Mouse (Mus musculus): ENCODE measurements at regions not wholly inside any gene's neighbourhood (a gene's known extent, or its start where the extent isn't known, plus 50 kb on each side); places are given as distances from the start of the nearest gene placed in this dataset.
A peak's percentile ranks its signal among the peaks of the same experiment; 100 is the strongest.
"Not testable (repeated sequence)": the region's sequence is repeated elsewhere in the genome, so short reads cannot be mapped to it uniquely, and the experiment has no call there.

DNA sequence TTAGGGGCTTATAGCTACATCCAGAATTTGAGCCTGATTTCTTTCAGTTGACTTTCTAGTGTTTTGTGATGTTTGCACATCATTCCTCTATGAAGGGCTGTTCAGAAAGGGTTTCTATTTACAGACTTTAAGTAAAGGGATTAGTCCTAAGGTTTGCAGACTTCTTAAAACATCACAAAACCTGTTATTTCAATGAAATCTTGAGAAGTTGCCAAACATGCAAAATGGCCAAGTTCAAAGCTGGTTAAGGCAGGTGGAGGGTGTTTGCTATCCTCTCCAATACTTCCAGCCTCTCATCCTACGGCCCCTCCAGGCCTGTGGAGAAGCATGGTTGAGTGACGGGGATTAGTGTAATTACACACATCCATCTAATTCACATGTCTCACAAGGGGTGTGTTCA is 136.6 kb downstream of the Phlda1 start:
- DNase-seq (ENCODE audit: low spot score) (no peak), ATAC-seq (ENCODE audit: low FRiP score) (no peak)
- Histone ChIP-seq H3K9ac (no peak overlapping the region), H3K27me3 (ENCODE audit: control insufficient read depth, insufficient read depth, low read length) (no peaks in the 10 kb centered on the region), H3K27ac (no peak overlapping the region), H3K36me3 (replicated peaks; ENCODE audit: control insufficient read depth, insufficient read depth) (no peaks in the 10 kb centered on the region), H3K4me2 (replicated peaks) (no peak overlapping the region), H3K9me3 (ENCODE audit: control insufficient read depth, low read length) (no peaks in the 10 kb centered on the region), H3K4me3 (replicated peaks; ENCODE audit: low read length) (no peak overlapping the region), H3K4me1 (replicated peaks; ENCODE audit: control insufficient read depth, insufficient read depth, low read length) (no peaks in the 10 kb centered on the region)
- WGBS = 81% methylated on average over 2 of the region's 2 CpGs

DNA sequence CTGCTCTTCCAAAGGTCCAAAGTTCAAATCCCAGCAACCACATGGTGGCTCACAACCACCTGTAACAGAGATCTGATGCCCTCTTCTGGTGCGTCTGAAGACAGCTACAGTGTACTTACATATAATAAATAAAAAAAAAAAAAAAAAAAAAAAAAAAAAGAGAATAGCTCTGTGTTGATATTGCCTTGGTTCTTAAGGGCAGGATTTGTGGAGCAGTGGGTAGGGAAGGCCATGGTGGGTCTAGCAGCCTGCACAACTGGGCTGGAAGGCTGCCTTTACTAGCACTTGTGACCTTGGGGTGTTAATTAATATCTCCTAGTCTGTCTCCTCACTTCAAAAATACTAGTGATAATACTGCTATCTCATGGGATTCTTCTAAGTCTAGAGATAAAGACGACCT is 147.7 kb downstream of the Phlda1 start:
- H3K4me1 ChIP-seq (replicated peaks; ENCODE audit: control insufficient read depth, insufficient read depth, low read length) = not testable (repeated sequence)

DNA sequence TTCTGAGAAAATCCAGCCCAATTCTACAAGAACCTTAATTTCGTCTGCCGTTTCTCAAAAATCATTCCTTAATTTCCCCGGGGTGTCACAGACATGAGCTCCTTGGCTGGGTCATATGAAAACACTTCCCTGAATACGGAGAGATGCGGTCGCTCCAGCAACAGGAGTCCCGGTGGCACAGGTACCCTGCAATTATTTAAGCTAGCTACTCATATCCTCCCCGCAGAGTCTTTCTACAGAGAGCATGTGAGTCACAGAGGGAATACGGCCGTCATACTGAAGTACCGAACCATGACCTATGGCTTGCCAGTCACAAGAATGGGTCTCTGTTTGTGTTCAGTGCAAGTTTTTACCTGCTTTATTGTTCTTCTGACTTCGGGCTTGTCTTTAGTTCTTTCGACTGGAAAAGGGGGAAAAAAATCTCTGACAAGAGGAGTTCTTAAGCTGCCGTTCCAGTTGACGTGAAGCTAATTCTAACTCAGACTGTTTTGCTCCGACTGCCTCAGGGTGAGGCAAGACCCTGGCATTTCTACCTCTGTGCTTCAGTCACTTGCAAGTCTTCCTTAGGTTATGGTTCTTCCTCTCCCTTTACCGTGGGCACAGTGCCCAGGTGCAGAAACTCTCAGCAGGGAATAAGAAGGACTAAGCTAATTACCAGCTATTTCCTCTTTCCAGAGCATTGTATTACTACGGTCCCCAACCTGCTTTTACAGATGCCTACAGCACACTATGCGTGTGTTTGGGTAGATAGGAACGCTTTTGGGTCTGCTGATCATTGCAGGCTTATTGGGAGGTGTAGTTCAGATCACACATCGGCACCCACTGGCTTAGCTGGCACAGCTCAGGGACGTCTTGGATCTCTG is 148.5 kb downstream of the Phlda1 start:
- WGBS = 50% methylated on average over 22 of the region's 22 CpGs
- no peak for DNase-seq (ENCODE audit: low spot score)
- no peak for ATAC-seq (ENCODE audit: low FRiP score)

More for the DNA sequence above, 147.7 kb downstream of the Phlda1 start:
- H3K4me2 ChIP-seq (replicated peaks); H3K27ac ChIP-seq; DNase-seq (ENCODE audit: low spot score); H3K9ac ChIP-seq; H3K4me3 ChIP-seq (replicated peaks; ENCODE audit: low read length); H3K36me3 ChIP-seq (replicated peaks; ENCODE audit: control insufficient read depth, insufficient read depth); H3K27me3 ChIP-seq (ENCODE audit: control insufficient read depth, insufficient read depth, low read length); H3K9me3 ChIP-seq (ENCODE audit: control insufficient read depth, low read length); ATAC-seq (ENCODE audit: low FRiP score): not testable (repeated sequence)
- WGBS = 74% methylated on average over 1 of the region's 2 CpGs

DNA sequence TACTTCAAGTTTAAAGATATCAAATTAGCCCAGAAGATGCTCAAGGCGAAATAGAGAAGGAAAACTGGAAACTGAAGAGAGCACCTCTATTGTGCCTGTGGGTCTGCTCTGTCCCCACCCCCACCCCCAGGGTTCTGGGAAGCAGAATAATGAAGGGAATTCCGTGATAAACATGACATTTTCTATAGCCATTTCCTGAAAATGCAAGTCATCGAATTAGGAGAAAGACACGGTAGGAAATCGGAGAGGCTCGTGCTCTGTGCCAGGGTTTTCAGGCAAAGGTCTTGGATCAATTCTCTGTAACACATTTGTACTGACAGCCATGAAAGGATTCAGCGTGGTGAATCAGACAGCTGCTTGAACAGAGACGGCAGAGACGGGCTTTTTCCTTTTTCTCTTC is 152.7 kb downstream of the Phlda1 start:
- H3K4me1 ChIP-seq (replicated peaks; ENCODE audit: control insufficient read depth, insufficient read depth, low read length) = peaks cover 6% of the 10 kb centered on the region; the same call in 1 of the 2 replicates
- ATAC-seq (ENCODE audit: low FRiP score) = no peak
- no peak overlapping the region for H3K4me3 ChIP-seq (replicated peaks; ENCODE audit: low read length)
- 15% methylated on average over 9 of the region's 9 CpGs for WGBS
- H3K27me3 ChIP-seq (ENCODE audit: control insufficient read depth, insufficient read depth, low read length) = 0 out of 2 replicates have a peak, but pooled peaks cover 5% of the 10 kb centered on the region
- H3K4me2 ChIP-seq (replicated peaks) = peak overlapping the region; percentile 30
- H3K27ac ChIP-seq = no peak overlapping the region; the same call in 1 of the 2 replicates
- H3K9me3 ChIP-seq (ENCODE audit: control insufficient read depth, low read length) = no peaks in the 10 kb centered on the region
- H3K9ac ChIP-seq = peak overlapping the region; percentile 32; the same call in 1 of the 2 replicates
- H3K36me3 ChIP-seq (replicated peaks; ENCODE audit: control insufficient read depth, insufficient read depth) = no peaks in the 10 kb centered on the region
- peak; percentile 47 for DNase-seq (ENCODE audit: low spot score)

More for the DNA sequence above, 148.5 kb downstream of the Phlda1 start:
- H3K27ac ChIP-seq = no peak overlapping the region
- no peaks in the 10 kb centered on the region for H3K27me3 ChIP-seq (ENCODE audit: control insufficient read depth, insufficient read depth, low read length)
- H3K9me3 ChIP-seq (ENCODE audit: control insufficient read depth, low read length) = no peaks in the 10 kb centered on the region
- H3K4me3 ChIP-seq (replicated peaks; ENCODE audit: low read length) = no peak overlapping the region
- H3K4me2 ChIP-seq (replicated peaks) = no peak overlapping the region
- H3K9ac ChIP-seq = no peak overlapping the region
- H3K36me3 ChIP-seq (replicated peaks; ENCODE audit: control insufficient read depth, insufficient read depth) = no peaks in the 10 kb centered on the region
- peaks cover 6% of the 10 kb centered on the region; the same call in 1 of the 2 replicates for H3K4me1 ChIP-seq (replicated peaks; ENCODE audit: control insufficient read depth, insufficient read depth, low read length)

DNA sequence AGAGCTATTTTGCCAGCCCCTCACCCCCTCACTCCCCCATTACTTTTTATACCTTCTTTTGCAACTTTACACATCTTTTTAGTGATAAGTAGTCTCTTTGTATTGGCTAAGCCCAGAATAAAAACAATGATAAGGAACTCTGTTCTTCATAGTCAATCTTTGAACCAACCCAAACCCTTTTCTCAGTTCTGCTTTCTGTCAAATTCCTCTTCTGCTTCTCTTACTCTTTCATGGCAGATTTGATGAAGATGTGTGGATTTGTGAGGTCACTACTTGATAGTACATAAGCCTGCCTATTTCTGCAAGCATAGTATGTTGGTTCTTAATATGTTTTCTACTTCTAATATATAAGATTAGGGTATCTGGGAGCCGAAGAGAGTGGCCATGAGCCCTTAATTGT is 156.6 kb downstream of the Phlda1 start:
- Histone ChIP-seq H3K36me3 (replicated peaks; ENCODE audit: control insufficient read depth, insufficient read depth) (no peaks in the 10 kb centered on the region), H3K4me3 (replicated peaks; ENCODE audit: low read length) (no peak overlapping the region), H3K4me1 (replicated peaks; ENCODE audit: control insufficient read depth, insufficient read depth, low read length) (peaks cover 6% of the 10 kb centered on the region; the same call in 1 of the 2 replicates), H3K4me2 (replicated peaks) (no peak overlapping the region), H3K9ac (no peak overlapping the region), H3K9me3 (ENCODE audit: control insufficient read depth, low read length) (no peaks in the 10 kb centered on the region), H3K27me3 (ENCODE audit: control insufficient read depth, insufficient read depth, low read length) (0 out of 2 replicates have a peak, but pooled peaks cover 5% of the 10 kb centered on the region), H3K27ac (no peak overlapping the region)
- no peak for DNase-seq (ENCODE audit: low spot score)
- 86% methylated on average over 1 of the region's 1 CpGs for WGBS
- ATAC-seq (ENCODE audit: low FRiP score) = no peak

DNA sequence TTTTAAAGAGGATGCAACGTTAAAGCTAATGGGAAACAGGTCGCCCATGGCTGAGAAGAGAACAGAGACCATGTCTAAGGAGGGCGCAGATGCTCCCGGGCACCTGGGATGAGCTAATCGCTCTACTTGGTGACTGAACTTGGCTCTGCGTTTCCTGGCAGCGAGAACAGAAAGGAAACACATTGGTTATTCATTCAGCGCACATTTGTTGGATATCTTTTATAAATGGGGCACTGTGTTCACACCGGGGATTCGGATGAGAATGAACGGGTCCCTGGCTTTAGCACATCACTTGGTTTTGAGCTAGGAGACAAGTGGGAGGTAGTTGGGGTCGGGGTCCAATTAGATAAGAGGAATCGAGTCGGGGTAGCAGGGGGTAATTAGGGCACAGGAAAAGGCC is 159.7 kb downstream of the Phlda1 start:
- 75% methylated on average over 14 of the region's 14 CpGs for WGBS

DNA sequence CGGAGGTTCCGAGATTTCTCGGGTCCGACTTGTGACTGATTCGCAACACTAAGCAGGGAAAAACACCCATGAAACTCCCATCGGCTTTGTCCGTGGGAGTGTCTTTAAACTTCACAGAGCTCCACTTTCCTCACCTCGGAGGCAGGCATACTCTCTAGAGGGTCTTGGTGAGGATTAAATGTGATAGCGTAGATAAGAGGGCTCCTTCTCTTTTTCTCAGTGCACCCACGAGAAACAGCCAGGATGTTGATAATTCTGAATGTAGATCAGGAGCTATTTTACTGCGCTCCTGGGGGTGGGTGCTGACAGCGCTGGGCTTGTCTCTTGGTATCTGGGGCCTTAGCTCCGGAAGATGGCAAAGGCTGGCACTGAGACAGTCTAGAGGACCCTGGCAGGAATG is 160.9 kb downstream of the Phlda1 start:
- Histone ChIP-seq H3K36me3 (replicated peaks; ENCODE audit: control insufficient read depth, insufficient read depth) (no peaks in the 10 kb centered on the region), H3K27ac (no peak overlapping the region), H3K4me3 (replicated peaks; ENCODE audit: low read length) (no peak overlapping the region), H3K4me1 (replicated peaks; ENCODE audit: control insufficient read depth, insufficient read depth, low read length) (no peaks in the 10 kb centered on the region), H3K27me3 (ENCODE audit: control insufficient read depth, insufficient read depth, low read length) (0 out of 2 replicates have a peak, but pooled peaks cover 5% of the 10 kb centered on the region), H3K9me3 (ENCODE audit: control insufficient read depth, low read length) (no peaks in the 10 kb centered on the region), H3K9ac (no peak overlapping the region), H3K4me2 (replicated peaks) (no peak overlapping the region)
- WGBS = 89% methylated on average over 13 of the region's 13 CpGs
- ATAC-seq (ENCODE audit: low FRiP score) (no peak), DNase-seq (ENCODE audit: low spot score) (no peak)

More for the DNA sequence above, 159.7 kb downstream of the Phlda1 start:
- Histone ChIP-seq H3K9me3 (ENCODE audit: control insufficient read depth, low read length) (no peaks in the 10 kb centered on the region), H3K4me3 (replicated peaks; ENCODE audit: low read length) (no peak overlapping the region), H3K36me3 (replicated peaks; ENCODE audit: control insufficient read depth, insufficient read depth) (no peaks in the 10 kb centered on the region), H3K27ac (no peak overlapping the region), H3K27me3 (ENCODE audit: control insufficient read depth, insufficient read depth, low read length) (0 out of 2 replicates have a peak, but pooled peaks cover 5% of the 10 kb centered on the region), H3K4me1 (replicated peaks; ENCODE audit: control insufficient read depth, insufficient read depth, low read length) (no peaks in the 10 kb centered on the region), H3K4me2 (replicated peaks) (no peak overlapping the region), H3K9ac (no peak overlapping the region)
- DNase-seq (ENCODE audit: low spot score) = no peak
- ATAC-seq (ENCODE audit: low FRiP score) = no peak

DNA sequence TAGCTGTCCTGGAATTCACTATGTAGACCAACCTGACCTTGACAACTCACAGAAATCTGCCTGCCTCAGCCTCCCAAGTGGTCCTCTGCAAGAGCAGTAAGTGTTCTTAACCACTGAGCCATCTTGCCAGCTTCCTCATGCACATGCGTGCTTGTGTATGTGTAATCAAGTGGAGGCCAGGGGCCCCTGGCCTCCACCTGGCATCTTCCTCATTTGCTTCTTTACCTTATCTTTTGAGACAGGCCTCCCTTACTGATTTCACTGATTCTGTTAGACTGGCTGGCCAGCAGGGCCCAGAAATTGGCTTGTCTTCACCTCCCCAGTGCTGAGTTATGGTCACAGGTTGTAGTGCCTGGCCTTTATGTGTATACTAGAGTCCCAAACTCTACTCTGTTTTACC is 162.6 kb downstream of the Phlda1 start:
- no peaks in the 10 kb centered on the region for H3K36me3 ChIP-seq (replicated peaks; ENCODE audit: control insufficient read depth, insufficient read depth)
- H3K27ac ChIP-seq = no peak overlapping the region
- 91% methylated on average over 1 of the region's 1 CpGs for WGBS
- H3K4me3 ChIP-seq (replicated peaks; ENCODE audit: low read length) = no peak overlapping the region
- DNase-seq (ENCODE audit: low spot score) (no peak), ATAC-seq (ENCODE audit: low FRiP score) (no peak)
- H3K4me2 ChIP-seq (replicated peaks) = no peak overlapping the region
- no peaks in the 10 kb centered on the region for H3K9me3 ChIP-seq (ENCODE audit: control insufficient read depth, low read length)
- 0 out of 2 replicates have a peak, but pooled peaks cover 7% of the 10 kb centered on the region for H3K4me1 ChIP-seq (replicated peaks; ENCODE audit: control insufficient read depth, insufficient read depth, low read length)
- no peaks in the 10 kb centered on the region for H3K27me3 ChIP-seq (ENCODE audit: control insufficient read depth, insufficient read depth, low read length)
- H3K9ac ChIP-seq = no peak overlapping the region

DNA sequence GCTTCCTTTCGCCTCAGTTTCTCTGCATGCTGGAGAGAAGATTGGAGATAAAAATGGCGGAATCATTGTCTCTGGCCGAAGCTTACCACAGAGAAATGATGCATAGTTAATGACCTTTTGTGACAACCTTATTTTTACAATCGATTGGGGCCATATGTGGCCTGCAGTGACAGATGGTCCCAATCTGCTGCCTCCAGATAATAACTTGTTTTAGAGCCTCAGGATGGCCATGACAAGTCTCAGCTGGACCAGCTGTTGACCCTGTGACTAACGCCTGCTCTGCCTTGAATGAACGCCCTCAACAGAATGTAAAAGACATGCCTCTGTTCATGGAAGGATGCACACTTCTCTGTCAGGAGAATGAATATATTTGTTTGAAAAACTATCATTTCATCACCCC is 163.6 kb downstream of the Phlda1 start:
- Histone ChIP-seq H3K27ac (no peak overlapping the region), H3K27me3 (ENCODE audit: control insufficient read depth, insufficient read depth, low read length) (no peaks in the 10 kb centered on the region), H3K36me3 (replicated peaks; ENCODE audit: control insufficient read depth, insufficient read depth) (no peaks in the 10 kb centered on the region), H3K4me2 (replicated peaks) (no peak overlapping the region), H3K4me3 (replicated peaks; ENCODE audit: low read length) (no peak overlapping the region), H3K9ac (no peak overlapping the region), H3K9me3 (ENCODE audit: control insufficient read depth, low read length) (no peaks in the 10 kb centered on the region), H3K4me1 (replicated peaks; ENCODE audit: control insufficient read depth, insufficient read depth, low read length) (0 out of 2 replicates have a peak, but pooled peaks cover 11% of the 10 kb centered on the region)
- DNase-seq (ENCODE audit: low spot score) = no peak
- WGBS = 33% methylated on average over 6 of the region's 6 CpGs
- ATAC-seq (ENCODE audit: low FRiP score) = no peak
